8 mouse cellular contexts compared by ENCODE assay signal in the genomic region with DNA sequence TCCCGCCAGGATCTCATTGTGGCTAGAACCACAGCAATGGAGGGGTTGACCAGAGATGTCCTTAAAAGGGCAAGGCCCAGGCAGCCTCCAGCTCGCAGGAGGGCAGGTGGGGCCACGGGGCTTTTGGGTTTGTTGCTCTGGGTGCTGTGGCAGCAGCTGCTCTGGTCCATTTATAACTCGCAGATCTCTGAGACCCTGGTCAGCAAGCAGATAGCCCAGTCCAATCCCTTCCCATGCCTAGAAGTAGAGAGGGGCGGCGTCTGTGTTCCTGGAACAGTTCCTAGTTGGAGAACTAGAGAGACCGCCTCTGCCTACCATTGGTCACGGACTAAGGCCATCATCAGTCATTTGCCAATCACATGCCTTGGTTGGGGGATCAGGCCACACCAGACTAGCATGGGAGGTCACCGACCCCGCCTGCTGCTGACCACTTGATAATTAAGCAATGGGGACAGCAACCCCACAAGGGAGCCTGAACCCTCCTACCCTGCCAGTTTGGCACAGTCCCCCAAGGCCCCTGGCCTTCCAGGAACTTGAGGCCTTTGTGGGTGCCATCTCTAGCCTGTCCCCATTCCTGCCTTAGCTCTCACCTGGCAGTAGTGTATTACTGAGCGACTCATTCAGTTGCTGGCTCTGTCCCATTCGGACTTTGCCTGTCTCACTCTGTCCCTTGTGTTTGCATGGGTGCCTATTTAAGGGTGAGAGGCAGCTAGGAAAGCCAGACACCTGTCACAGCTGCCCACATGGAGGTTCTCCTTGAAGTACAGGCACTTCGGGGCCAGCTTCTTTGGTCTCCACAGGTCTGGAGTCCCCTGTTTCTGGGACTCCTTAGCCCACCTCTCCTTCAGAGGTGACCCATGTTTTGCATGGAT.
DNase-seq lines count a peak whose midpoint lies in the region; ATAC-seq and TF ChIP-seq lines count a peak whose summit lies in the region.
"Had no signal": no experiment of that assay in that cellular context is flagged by ENCODE, and none has a peak within 500 bp of the region (broad histone marks: within the 10 kb centered on the region; RNA-seq: fewer than 3 reads in every experiment).

No protein-coding gene starts in this region.

- peaks cover 4% of the 10 kb centered on the region for H3K4me1 ChIP-seq in lung, adult 2 months (ENCODE audit: control insufficient read depth, insufficient read depth, low read length)
- H3K4me1 ChIP-seq in intestine, embryonic 15.5 days (replicated peaks) = 0 out of 2 replicates have a peak, but pooled peaks cover 6% of the 10 kb centered on the region
- H3K4me1 ChIP-seq in liver, postnatal 0 days (ENCODE audit: insufficient read depth) = peaks cover 25% of the 10 kb centered on the region

- H3K27me3 ChIP-seq in intestine, embryonic 15.5 days (replicated peaks) = no peaks in the 10 kb centered on the region
- no peaks in the 10 kb centered on the region for H3K27me3 ChIP-seq in liver, postnatal 0 days (ENCODE audit: insufficient read depth, low read length)

- H3K36me3 ChIP-seq in intestine, embryonic 15.5 days = no peaks in the 10 kb centered on the region
- no peaks in the 10 kb centered on the region for H3K36me3 ChIP-seq in liver, postnatal 0 days (replicated peaks; ENCODE audit: insufficient read depth, low read length)

- WGBS in lung, adult 2 months = 79% methylated on average over 13 of the region's 13 CpGs
- 65% methylated on average over 13 of the region's 13 CpGs for WGBS in intestine, embryonic 15.5 days
- 49% methylated on average over 13 of the region's 13 CpGs for WGBS in liver, postnatal 0 days (ENCODE audit: insufficient replicate concordance)

- ATAC-seq in intestine, embryonic 15.5 days = peak; percentile 34; the same call in 1 of the 2 replicates
- ATAC-seq in liver, postnatal 0 days = peak; percentile 94

- no peak overlapping the region for H3K27ac ChIP-seq in intestine, embryonic 15.5 days
- H3K27ac ChIP-seq in liver, postnatal 0 days (ENCODE audit: low read depth) = peak overlapping the region; percentile 87

- DNase-seq in lung, adult 2 months = peak; percentile 9
- no peak for DNase-seq in lung, adult 18-20 months
- DNase-seq in embryo, embryonic 9.5 days (ENCODE audit: extremely low spot score) = peak; percentile 70
- peak; percentile 64 for DNase-seq in liver, postnatal 0 days
- DNase-seq in spleen, adult 18-20 months = no peak
- DNase-seq in frontal cortex, postnatal 25 days (ENCODE audit: low spot score in 2 of 2) = no peak
- DNase-seq: cerebellum, postnatal 10 days had no signal

- H3K9me3 ChIP-seq in intestine, embryonic 15.5 days = no peaks in the 10 kb centered on the region
- no peaks in the 10 kb centered on the region for H3K9me3 ChIP-seq in liver, postnatal 0 days (ENCODE audit: low read length)

- no peak for TF ChIP-seq EP300 in liver, postnatal 0 days (IDR thresholded peaks at IDR 0.05; ENCODE audit: low read depth)

- no peak overlapping the region for H3K9ac ChIP-seq in intestine, embryonic 15.5 days
- no peak overlapping the region for H3K9ac ChIP-seq in liver, postnatal 0 days (replicated peaks)

- H3K4me2 ChIP-seq in intestine, embryonic 15.5 days (replicated peaks) = no peak overlapping the region
- peak overlapping the region; percentile 11; the same call in 1 of the 2 replicates for H3K4me2 ChIP-seq in liver, postnatal 0 days (ENCODE audit: low read depth, low read length)

- no peak overlapping the region for H3K4me3 ChIP-seq in lung, adult 2 months (replicated peaks; ENCODE audit: extremely low read depth, low read depth, low read length)
- H3K4me3 ChIP-seq in intestine, embryonic 15.5 days (replicated peaks) = no peak overlapping the region
- no peak overlapping the region for H3K4me3 ChIP-seq in liver, postnatal 0 days (ENCODE audit: low read depth, low read length)

- no peak for TF ChIP-seq CTCF in lung, adult 2 months (IDR thresholded peaks at IDR 0.05; ENCODE audit: insufficient read depth, low read length)
- no peak for TF ChIP-seq CTCF in liver, postnatal 0 days (IDR thresholded peaks at IDR 0.05; ENCODE audit: low read depth)

- TF ChIP-seq POLR2A in lung, adult 2 months (IDR thresholded peaks at IDR 0.05; ENCODE audit: borderline replicate concordance, extremely low read depth, low read depth, low read length) = no peak

Comparison
In these comparisons a context has a peak if more than half of its experiments do, and no peak if none do; other contexts are left out.
1. DNase-seq: peak in lung, adult 2 months (single experiment), embryo, embryonic 9.5 days (single experiment) and liver, postnatal 0 days (single experiment); none in lung, adult 18-20 months (0 of 2), spleen, adult 18-20 months (0 of 2) and frontal cortex, postnatal 25 days (0 of 2).